10 mouse cellular contexts compared by ENCODE assay signal in the genomic region with DNA sequence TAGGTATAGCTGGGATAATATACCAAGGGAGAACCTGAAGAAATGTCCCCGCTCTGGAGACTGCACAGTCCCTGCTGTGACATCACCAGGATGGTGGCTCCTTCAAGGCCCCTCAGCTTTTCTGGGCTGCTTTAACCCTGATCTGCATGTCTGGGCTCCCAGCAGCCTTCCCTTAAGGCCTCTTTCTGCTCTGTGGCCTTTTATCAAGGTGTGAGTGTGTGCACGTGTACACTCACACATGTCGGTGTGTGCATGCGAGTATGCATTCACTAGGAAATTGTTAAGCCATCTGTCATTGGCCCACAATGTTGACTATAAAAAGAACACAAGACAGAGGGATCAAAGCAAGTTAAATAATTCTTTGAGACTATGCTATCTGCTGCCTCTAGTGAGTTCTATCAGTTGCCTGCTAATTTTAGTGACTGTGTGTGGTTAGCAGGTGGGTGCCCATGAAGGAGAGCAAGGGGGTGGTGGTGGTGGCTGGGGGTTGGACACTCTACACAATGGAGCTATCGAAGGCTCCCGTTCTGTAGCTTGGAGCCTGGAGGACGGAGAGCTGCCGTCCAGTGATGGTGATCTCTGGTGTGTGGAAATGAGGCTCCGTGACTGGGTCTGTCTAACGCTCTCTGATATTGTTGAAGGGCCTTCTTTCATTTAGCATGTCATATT. TPM values are rescaled to one million over a fixed set of nuclear protein-coding genes. Genes with fewer than 3 reads are reported as not detected.
DNase-seq lines count a peak whose midpoint lies in the region; ATAC-seq and TF ChIP-seq lines count a peak whose summit lies in the region.
"Had no signal": no experiment of that assay in that cellular context is flagged by ENCODE, and none has a peak within 500 bp of the region (broad histone marks: within the 10 kb centered on the region; RNA-seq: fewer than 3 reads in every experiment).

No protein-coding gene starts in this region.

- TF ChIP-seq EP300 in liver, embryonic 14.5 days (IDR thresholded peaks at IDR 0.05; ENCODE audit: low read depth): no peak

- TF ChIP-seq POLR2A in cerebellum, adult 2 months (IDR thresholded peaks at IDR 0.05; ENCODE audit: borderline replicate concordance, insufficient read depth, low read length): no peak
- no peak for TF ChIP-seq POLR2A in liver, adult 2 months (IDR thresholded peaks at IDR 0.05; ENCODE audit: extremely low read depth, insufficient read depth, low read length)

- no peak for TF ChIP-seq CTCF in cerebellum, adult 2 months (IDR thresholded peaks at IDR 0.05; ENCODE audit: borderline replicate concordance, insufficient read depth, low read depth, low read length)
- no peak for TF ChIP-seq CTCF in liver, adult 2 months (IDR thresholded peaks at IDR 0.05; ENCODE audit: low read depth, low read length)
- TF ChIP-seq CTCF in liver, embryonic 14.5 days (IDR thresholded peaks at IDR 0.05; ENCODE audit: low read depth): no peak

- no peak overlapping the region for H3K27ac ChIP-seq in cerebellum, adult 2 months (ENCODE audit: insufficient read depth, low read length)
- peak overlapping the region; percentile 13; the same call in 1 of the 2 replicates for H3K27ac ChIP-seq in liver, adult 2 months (replicated peaks; ENCODE audit: insufficient read depth, low read depth, low read length)
- peak overlapping the region; percentile 88 for H3K27ac ChIP-seq in heart, embryonic 16.5 days (ENCODE audit: low read length)
- H3K27ac ChIP-seq in liver, embryonic 14.5 days: no peak overlapping the region
- H3K27ac ChIP-seq: macrophage had no signal

- H3K4me1 ChIP-seq in cerebellum, adult 2 months (ENCODE audit: control insufficient read depth, insufficient read depth, low read length): peaks cover 28% of the 10 kb centered on the region
- peaks cover 18% of the 10 kb centered on the region for H3K4me1 ChIP-seq in liver, adult 2 months (ENCODE audit: control insufficient read depth, insufficient read depth, low read length)
- H3K4me1 ChIP-seq in heart, embryonic 16.5 days (ENCODE audit: control insufficient read depth, insufficient read depth, low read length): peaks cover 39% of the 10 kb centered on the region
- peaks cover 3 to 11% of the 10 kb centered on the region in 2 experiments; a peak in 3 of 4 replicates for H3K4me1 ChIP-seq in liver, embryonic 14.5 days (replicated peaks; ENCODE audit: control insufficient read depth in 2 of 2, insufficient read depth in 2 of 2, low read length in 1 of 2)

- H3K9me3 ChIP-seq in heart, embryonic 16.5 days (replicated peaks; ENCODE audit: control insufficient read depth, low read length): no peaks in the 10 kb centered on the region
- no peaks in the 10 kb centered on the region for H3K9me3 ChIP-seq in liver, embryonic 14.5 days (ENCODE audit: control insufficient read depth, low read length)

- H3K36me3 ChIP-seq in liver, adult 2 months (ENCODE audit: control insufficient read depth, insufficient read depth, low read length): peaks cover 7% of the 10 kb centered on the region
- peaks cover 13% of the 10 kb centered on the region for H3K36me3 ChIP-seq in heart, embryonic 16.5 days (ENCODE audit: control insufficient read depth, insufficient read depth)
- no peaks in the 10 kb centered on the region; the same call in 1 of the 2 replicates for H3K36me3 ChIP-seq in liver, embryonic 14.5 days (replicated peaks; ENCODE audit: control insufficient read depth, insufficient read depth, low read depth)

- WGBS in cerebellum, adult 2 months: 34% methylated on average over 10 of the region's 10 CpGs
- 63% methylated on average over 10 of the region's 10 CpGs for whole genome bisulfite sequencing in liver, adult 2 months
- WGBS in heart, embryonic 16.5 days: 35% methylated on average over 10 of the region's 10 CpGs
- WGBS in liver, embryonic 14.5 days (ENCODE audit: insufficient replicate concordance): 64% methylated on average over 10 of the region's 10 CpGs

- H3K4me2 ChIP-seq in heart, embryonic 16.5 days (ENCODE audit: low read depth, low read length): peak overlapping the region; percentile 58
- peak overlapping the region; percentile 39 for H3K4me2 ChIP-seq in liver, embryonic 14.5 days (ENCODE audit: low read depth)

- no peaks in the 10 kb centered on the region for H3K27me3 ChIP-seq in cerebellum, adult 2 months (ENCODE audit: control insufficient read depth, insufficient read depth, low read length)
- no peaks in the 10 kb centered on the region for H3K27me3 ChIP-seq in liver, adult 2 months (ENCODE audit: control insufficient read depth, insufficient read depth, low read length)
- H3K27me3 ChIP-seq in heart, embryonic 16.5 days (ENCODE audit: control insufficient read depth, insufficient read depth, low read length): no peaks in the 10 kb centered on the region
- no peaks in the 10 kb centered on the region for H3K27me3 ChIP-seq in liver, embryonic 14.5 days (ENCODE audit: control insufficient read depth, insufficient read depth, low read length)

- H3K9ac ChIP-seq in liver, adult 2 months (ENCODE audit: low read depth, low read length): peak overlapping the region; percentile 60
- H3K9ac ChIP-seq in heart, embryonic 16.5 days (ENCODE audit: low read length): peak overlapping the region; percentile 78
- H3K9ac ChIP-seq in liver, embryonic 14.5 days (replicated peaks): no peak overlapping the region

- no peak for DNase-seq in cerebellum, adult 2 months
- DNase-seq in cerebellum, adult 18-20 months: no peak
- no peak for DNase-seq in liver, adult 2 months (ENCODE audit: extremely low read depth, low read depth, low spot score)
- DNase-seq in liver: no peak
- DNase-seq in liver, embryonic 14.5 days (ENCODE audit: low read depth in 3 of 3, low spot score in 3 of 3): no peak
- DNase-seq in embryo, embryonic 10.5 days (ENCODE audit: low spot score): no peak
- DNase-seq: adrenal gland, adult 2 months had no signal

- peaks cover 28% of the 10 kb centered on the region for H3K79me2 ChIP-seq in liver, adult 2 months (ENCODE audit: control insufficient read depth, insufficient read depth, low read length)

- ATAC-seq in heart, embryonic 16.5 days (replicated peaks; ENCODE audit: extremely low read depth, insufficient read depth, low FRiP score): 0 out of 2 replicates have a peak, but pooled peaks have one; percentile 18
- ATAC-seq in liver, embryonic 14.5 days (ENCODE audit: insufficient read depth): no peak
- ATAC-seq in inflammation-experienced regulatory T-cells, adult 6 months: no peak

- peak overlapping the region; percentile 54 for H3K4me3 ChIP-seq in cerebellum, adult 2 months (replicated peaks; ENCODE audit: insufficient read depth, low read depth, low read length)
- H3K4me3 ChIP-seq in liver, adult 2 months (ENCODE audit: insufficient read depth, low read depth, low read length): peak overlapping the region; percentile 11; the same call in 1 of the 2 replicates
- H3K4me3 ChIP-seq in heart, embryonic 16.5 days (ENCODE audit: low read length): peak overlapping the region; percentile 51
- H3K4me3 ChIP-seq in liver, embryonic 14.5 days (ENCODE audit: insufficient read depth in 1 of 2, low read depth in 2 of 2, low read length in 2 of 2): peak overlapping the region in 1 of 2 experiments; percentile 26; a peak in 1 of 4 replicates

RNA-seq across cellular contexts. Expression of gene Ets2, which starts 2.9 kb away (rescaled TPM):
- 45.0 and 56.2 TPM in 2 replicates for polyA plus RNA-seq in cerebellum, adult 2 months (2012; rRNA removed)
- 10.7 and 15.4 TPM in 2 replicates for total RNA-seq in liver, adult 2 months (2014; rRNA removed)
- polyA plus RNA-seq in liver, adult 2 months (2012; rRNA removed): 14.6 TPM in 2 replicates
- 71.1 and 73.6 TPM in 2 replicates for polyA plus RNA-seq in heart, embryonic 16.5 days (2015; fragmentation: Nextera tagmentation; extraction: Ambion mirVana)
- 7.5 TPM in 2 replicates for polyA plus RNA-seq in liver, embryonic 14.5 days (2012; rRNA removed)
- polyA plus RNA-seq in liver, embryonic 14.5 days (2014; fragmentation: Nextera tagmentation; extraction: Ambion mirVana): 7.0 and 7.4 TPM in 2 replicates
- polyA plus RNA-seq in inflammation-experienced regulatory T-cells, adult 6 months (2017; shearing (Covaris generic)): 1 to 10 TPM; 2.4 to 4.0 (median 2.7) TPM

Comparison
In these comparisons a context has a peak if more than half of its experiments do, and no peak if none do; other contexts are left out.
1. H3K27ac ChIP-seq: peak in liver, adult 2 months (single experiment) and heart, embryonic 16.5 days (single experiment); none in cerebellum, adult 2 months (single experiment) and liver, embryonic 14.5 days (single experiment).